Mouse (Mus musculus) ES-Bruce4 (cell line): ENCODE measurements at regions not wholly inside any gene's neighbourhood (a gene's known extent, or its start where the extent isn't known, plus 50 kb on each side); places are given as distances from the start of the nearest gene placed in this dataset.

Experiments
- CTCF ChIP-seq: IDR thresholded peaks from one replicate; pipeline ENCODE4 v1.8.1; 2011; ENCODE audit warnings: low read depth, low read length
- EP300 ChIP-seq: IDR thresholded peaks from 2 replicates; pipeline ENCODE4 v1.6.1; 2011; ENCODE audit warnings: low read depth, low read length; ENCODE audit not compliant: insufficient read depth
- POLR2A ChIP-seq: IDR thresholded peaks from one replicate; pipeline ENCODE4 v1.8.1; 2011; ENCODE audit warnings: low read length; ENCODE audit not compliant: insufficient read depth

GRCm38 (mm10) chr8:46924787-46925548, 61.7 kb upstream of the Enpp6 start:
- TF ChIP-seq POLR2A (no peak), EP300 (no peak), CTCF (no peak)
